ENCODE assay signal across 8 mouse cellular contexts in genomic region chr16:8829564-8830359, GRCm38 (mm10). TPM values are rescaled to one million over a fixed set of nuclear protein-coding genes. Genes with fewer than 3 reads are reported as not detected.
A peak's percentile ranks its signal among the peaks of the same experiment; 100 is the strongest.
DNase-seq lines count a peak whose midpoint lies in the region; ATAC-seq and TF ChIP-seq lines count a peak whose summit lies in the region.

Gene 1810013L24Rik, plus strand, starts transcription at chr16:8830100.

- peak; percentile 93 for ATAC-seq in heart, embryonic 15.5 days (replicated peaks; ENCODE audit: insufficient number of reproducible peaks, insufficient read depth, low FRiP score, low read depth)
- ATAC-seq in liver, embryonic 14.5 days (ENCODE audit: insufficient read depth), result peak; percentile 87
- ATAC-seq in neural tube, embryonic 11.5 days (ENCODE audit: insufficient read depth, low FRiP score, low TSS enrichment), result peak; percentile 95
- ATAC-seq in stomach, postnatal 0 days (ENCODE audit: low FRiP score, low TSS enrichment), result peak; percentile 96

- peak within 1 kb of the TSS; percentile 91 for H3K4me2 ChIP-seq in heart, embryonic 15.5 days
- peak within 1 kb of the TSS; percentile 100 for H3K4me2 ChIP-seq in liver, embryonic 14.5 days (ENCODE audit: low read depth)
- H3K4me2 ChIP-seq in neural tube, embryonic 11.5 days (ENCODE audit: low read depth), result peak within 1 kb of the TSS; percentile 89
- H3K4me2 ChIP-seq in stomach, postnatal 0 days (replicated peaks; ENCODE audit: low read depth), result peak within 1 kb of the TSS; percentile 92

- H3K27ac ChIP-seq in forebrain, embryonic 10.5 days, result peak within 1 kb of the TSS; percentile 99
- H3K27ac ChIP-seq in heart, embryonic 15.5 days, result peak within 1 kb of the TSS; percentile 98
- H3K27ac ChIP-seq in liver, embryonic 14.5 days, result peak within 1 kb of the TSS; percentile 100
- peak within 1 kb of the TSS; percentile 92 for H3K27ac ChIP-seq in neural tube, embryonic 11.5 days (ENCODE audit: low read depth, low read length)
- peak within 1 kb of the TSS; percentile 99 for H3K27ac ChIP-seq in stomach, postnatal 0 days (replicated peaks)

- WGBS in forebrain, embryonic 10.5 days, result under 1% methylated on average over 78 of the region's 80 CpGs
- under 1% methylated on average over 78 of the region's 80 CpGs for WGBS in heart, embryonic 15.5 days
- WGBS in liver, embryonic 14.5 days (ENCODE audit: insufficient replicate concordance), result under 1% methylated on average over 80 of the region's 80 CpGs
- WGBS in neural tube, embryonic 11.5 days, result under 1% methylated on average over 61 of the region's 80 CpGs
- WGBS in stomach, postnatal 0 days, result under 1% methylated on average over 64 of the region's 80 CpGs

- peak within 1 kb of the TSS; percentile 100 for H3K9ac ChIP-seq in heart, embryonic 15.5 days
- peak within 1 kb of the TSS; percentile 99 for H3K9ac ChIP-seq in liver, embryonic 14.5 days (replicated peaks)
- peak within 1 kb of the TSS; percentile 91 for H3K9ac ChIP-seq in neural tube, embryonic 11.5 days (ENCODE audit: low read length)
- peak within 1 kb of the TSS; percentile 100 for H3K9ac ChIP-seq in stomach, postnatal 0 days (ENCODE audit: low read length)

- no peaks in the 10 kb centered on the region for H3K27me3 ChIP-seq in forebrain, embryonic 10.5 days (ENCODE audit: poor library complexity, severe bottlenecking)
- no peaks in the 10 kb centered on the region for H3K27me3 ChIP-seq in heart, embryonic 15.5 days
- no peaks in the 10 kb centered on the region for H3K27me3 ChIP-seq in liver, embryonic 14.5 days (ENCODE audit: control insufficient read depth, insufficient read depth, low read length)
- H3K27me3 ChIP-seq in neural tube, embryonic 11.5 days (ENCODE audit: control insufficient read depth, insufficient read depth, low read length), result no peaks in the 10 kb centered on the region
- H3K27me3 ChIP-seq in stomach, postnatal 0 days (ENCODE audit: control insufficient read depth, insufficient read depth, low read length), result no peaks in the 10 kb centered on the region

- peak; percentile 95 to 98 for DNase-seq in CD8-positive naive resting alpha-beta T cell, adult 2 months (ENCODE audit: low read depth in 2 of 2, low spot score in 2 of 2)
- peak; percentile 97 for DNase-seq in c-Kit-positive CD71-negative TER-119-negative erythroid progenitor cells, embryonic 14.5 days (ENCODE audit: low read depth)
- DNase-seq in forebrain, embryonic 10.5 days (ENCODE audit: extremely low spot score, low spot score), result peak; percentile 98
- peak; percentile 97 to 99 for DNase-seq in kidney, postnatal 25 days
- DNase-seq in liver, embryonic 14.5 days (ENCODE audit: low read depth in 3 of 3, low spot score in 3 of 3), result peak; percentile 99
- DNase-seq in neural tube, embryonic 11.5 days (ENCODE audit: low spot score), result peak; percentile 99
- DNase-seq in stomach, postnatal 0 days (ENCODE audit: low spot score), result peak; percentile 99

- H3K9me3 ChIP-seq in forebrain, embryonic 10.5 days, result no peaks in the 10 kb centered on the region
- H3K9me3 ChIP-seq in heart, embryonic 15.5 days (replicated peaks), result no peaks in the 10 kb centered on the region
- H3K9me3 ChIP-seq in liver, embryonic 14.5 days (ENCODE audit: control insufficient read depth, low read length), result no peaks in the 10 kb centered on the region
- no peaks in the 10 kb centered on the region for H3K9me3 ChIP-seq in neural tube, embryonic 11.5 days (ENCODE audit: control insufficient read depth, low read length)
- no peaks in the 10 kb centered on the region for H3K9me3 ChIP-seq in stomach, postnatal 0 days (ENCODE audit: control insufficient read depth, low read length)

- H3K4me3 ChIP-seq in forebrain, embryonic 10.5 days, result peak within 1 kb of the TSS; percentile 90
- H3K4me3 ChIP-seq in heart, embryonic 15.5 days, result peak within 1 kb of the TSS; percentile 100
- H3K4me3 ChIP-seq in liver, embryonic 14.5 days (ENCODE audit: insufficient read depth in 1 of 2, low read depth in 2 of 2, low read length in 2 of 2), result peak within 1 kb of the TSS; percentile 78 to 98
- peak within 1 kb of the TSS; percentile 87 for H3K4me3 ChIP-seq in neural tube, embryonic 11.5 days (ENCODE audit: low read depth, low read length)
- H3K4me3 ChIP-seq in stomach, postnatal 0 days (ENCODE audit: low read depth, low read length), result peak within 1 kb of the TSS; percentile 100

- peaks cover 32% of the 10 kb centered on the region for H3K4me1 ChIP-seq in forebrain, embryonic 10.5 days
- H3K4me1 ChIP-seq in heart, embryonic 15.5 days (replicated peaks), result peaks cover 29% of the 10 kb centered on the region
- peaks cover 8 to 15% of the 10 kb centered on the region in 2 experiments for H3K4me1 ChIP-seq in liver, embryonic 14.5 days (replicated peaks; ENCODE audit: control insufficient read depth in 2 of 2, insufficient read depth in 2 of 2, low read length in 1 of 2)
- H3K4me1 ChIP-seq in neural tube, embryonic 11.5 days (ENCODE audit: control insufficient read depth, insufficient read depth, low read length), result peaks cover 9% of the 10 kb centered on the region
- peaks cover 6% of the 10 kb centered on the region for H3K4me1 ChIP-seq in stomach, postnatal 0 days (replicated peaks; ENCODE audit: control insufficient read depth, insufficient read depth)

- no peak; the same call in 1 of the 2 replicates for TF ChIP-seq CTCF in liver, embryonic 14.5 days (IDR thresholded peaks at IDR 0.05; ENCODE audit: low read depth)
- TF ChIP-seq CTCF in stomach, postnatal 0 days (IDR thresholded peaks at IDR 0.05; ENCODE audit: low read depth), result no peak; the same call in 1 of the 2 replicates

- peaks cover 36% of the 10 kb centered on the region for H3K36me3 ChIP-seq in forebrain, embryonic 10.5 days (replicated peaks)
- peaks cover 3% of the 10 kb centered on the region; the same call in 1 of the 2 replicates for H3K36me3 ChIP-seq in heart, embryonic 15.5 days
- peaks cover 30% of the 10 kb centered on the region for H3K36me3 ChIP-seq in liver, embryonic 14.5 days (replicated peaks; ENCODE audit: control insufficient read depth, insufficient read depth, low read depth)
- peaks cover 3% of the 10 kb centered on the region; the same call in 1 of the 2 replicates for H3K36me3 ChIP-seq in neural tube, embryonic 11.5 days (ENCODE audit: control insufficient read depth, insufficient read depth, low read length)
- H3K36me3 ChIP-seq in stomach, postnatal 0 days (ENCODE audit: control insufficient read depth, insufficient read depth, low read length), result no peaks in the 10 kb centered on the region

- TF ChIP-seq EP300 in liver, embryonic 14.5 days (IDR thresholded peaks at IDR 0.05; ENCODE audit: low read depth), result peak; percentile 44; the same call in 1 of the 2 replicates
- TF ChIP-seq EP300 in stomach, postnatal 0 days (optimal IDR thresholded peaks at IDR 0.05), result no peak

RNA-seq across cellular contexts. Expression of gene 1810013L24Rik, which starts in this region (rescaled TPM):
- polyA plus RNA-seq in forebrain, embryonic 10.5 days (2016; fragmentation: Nextera tagmentation; extraction: Ambion mirVana), result 17.9 and 18.4 TPM in 2 replicates
- 16.3 and 17.9 TPM in 2 replicates for polyA plus RNA-seq in heart, embryonic 15.5 days (2015; fragmentation: Nextera tagmentation; extraction: Ambion mirVana)
- 10.3 and 15.1 TPM in 2 replicates for polyA plus RNA-seq in liver, embryonic 14.5 days (2012; rRNA removed)
- 8.4 and 9.8 TPM in 2 replicates for polyA plus RNA-seq in liver, embryonic 14.5 days (2014; fragmentation: Nextera tagmentation; extraction: Ambion mirVana)
- 20.5 and 21.7 TPM in 2 replicates for polyA plus RNA-seq in neural tube, embryonic 11.5 days (2014; fragmentation: Nextera tagmentation; extraction: Ambion mirVana)
- polyA plus RNA-seq in stomach, postnatal 0 days (2015; fragmentation: Nextera tagmentation; extraction: Ambion mirVana), result 15.6 and 16.3 TPM in 2 replicates

Comparison
In these comparisons a context has a peak if more than half of its experiments do, and no peak if none do; other contexts are left out.
1. Peak in every context shown above with its lines: DNase-seq, ATAC-seq, H3K4me3 ChIP-seq and H3K27ac ChIP-seq.